Mouse (Mus musculus): Measurements from ENCODE around the gene Thrsp.

- TF ChIP-seq CTCF (IDR thresholded peaks at IDR 0.05; ENCODE audit: control insufficient read depth, insufficient read depth, low read length) (no peak), POLR2A (IDR thresholded peaks at IDR 0.05; ENCODE audit: borderline replicate concordance, control insufficient read depth, low read depth, low read length) (no peak)
Measured at GRCm38 (mm10) chr7:97375906-97376305, 41.6 kb downstream of the Thrsp start.
